Mouse (Mus musculus) hindbrain, embryonic 13.5 days (tissue): Measurements from ENCODE around the gene Mylk4. TPM values are rescaled to one million over a fixed set of nuclear protein-coding genes. Genes with fewer than 3 reads are reported as not detected.

Experiments used
- ATAC-seq: fragments of 200-750 bp; cut with Nextera tagmentation; 2 replicates; pipeline ENCODE4 v1.8.0; 2017; ENCODE audit warnings: moderate TSS enrichment; ENCODE audit not compliant: low FRiP score
- H3K27ac ChIP-seq: fragments of 300-500 bp; sonication (generic); 2 replicates; pipeline ENCODE4 v1.5.1; 2015; ENCODE audit warnings: inconsistent platforms, mild to moderate bottlenecking, moderate library complexity
- H3K27me3 ChIP-seq: fragments of 300-500 bp; sonication (generic); 2 replicates; pipeline ENCODE4 v1.6.1; 2015; ENCODE audit warnings: mild to moderate bottlenecking, inconsistent platforms
- H3K36me3 ChIP-seq: fragments of 300-500 bp; sonication (generic); 2 replicates; pipeline ENCODE4 v1.6.1; 2015; ENCODE audit warnings: mild to moderate bottlenecking, inconsistent platforms
- H3K4me1 ChIP-seq: fragments of 300-500 bp; sonication (generic); replicated peaks from 2 replicates; pipeline ENCODE4 v1.6.1; 2015; ENCODE audit warnings: inconsistent platforms
- H3K4me2 ChIP-seq: fragments of 300-500 bp; sonication (generic); 2 replicates; pipeline ENCODE4 v1.6.1; 2015; ENCODE audit warnings: inconsistent platforms, mild to moderate bottlenecking, moderate library complexity
- H3K4me3 ChIP-seq: fragments of 300-500 bp; sonication (generic); 2 replicates; pipeline ENCODE4 v1.5.1; 2015; ENCODE audit warnings: mild to moderate bottlenecking, inconsistent platforms
- H3K9ac ChIP-seq: fragments of 300-500 bp; sonication (generic); 2 replicates; pipeline ENCODE4 v1.6.1; 2015; ENCODE audit warnings: mild to moderate bottlenecking, inconsistent platforms
- H3K9me3 ChIP-seq: fragments of 300-500 bp; sonication (generic); 2 replicates; pipeline ENCODE4 v1.6.1; 2016; ENCODE audit warnings: inconsistent platforms
- WGBS: fragments of 180-500 bp; shearing (Covaris S2); methylation state at CpG from one replicate; pipeline ENCODE4 v1.1.7; 2015; 5-methylcytosine and 5-hydroxymethylcytosine counted together
- polyA plus RNA-seq: library from polyadenylated mRNA; unstranded; fragments of >200 nt; fragmentation: Nextera tagmentation; extraction: Ambion mirVana; gene quantifications from 2 replicates; pipeline ENCODE4 v1.2.1, GENCODE M21; 2015

Mylk4 gene
- 0.05 TPM in 1 of 2 replicates, not detected in the other for polyA plus RNA-seq

DNA sequence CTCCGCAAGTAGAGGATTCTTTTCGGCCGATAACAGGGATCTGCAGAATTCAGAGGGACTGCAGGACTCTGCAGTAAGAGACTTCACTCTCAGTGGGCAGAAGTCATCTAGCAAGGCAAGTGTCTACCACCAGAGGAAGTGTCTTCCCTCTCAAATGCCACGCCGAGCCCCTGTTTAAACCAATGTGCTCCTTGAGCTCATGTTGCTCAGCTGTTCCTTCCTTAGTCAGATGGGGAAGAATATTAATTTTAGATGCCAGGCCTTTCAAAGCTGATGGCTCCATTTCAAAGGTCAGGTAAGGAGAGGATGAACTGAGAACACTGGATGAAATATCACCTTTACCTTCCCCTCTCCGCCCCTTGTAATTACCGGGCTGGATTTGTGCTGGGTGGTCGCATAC is at the start of gene Mylk4:
TSS of gene Mylk4 (minus strand) at position 139 of the 400 bp plus-strand sequence.
- no peaks in the 10 kb centered on the region for H3K36me3 ChIP-seq
- H3K4me1 ChIP-seq, result no peaks in the 10 kb centered on the region
- 84% methylated on average over 8 of the region's 8 CpGs for WGBS
- no peak for ATAC-seq
- H3K9me3 ChIP-seq, result no peaks in the 10 kb centered on the region
- no peak within 1 kb of the TSS for H3K27ac ChIP-seq
- no peak within 1 kb of the TSS for H3K4me3 ChIP-seq
- no peak within 1 kb of the TSS for H3K9ac ChIP-seq
- no peaks in the 10 kb centered on the region for H3K27me3 ChIP-seq
- no peak within 1 kb of the TSS for H3K4me2 ChIP-seq

DNA sequence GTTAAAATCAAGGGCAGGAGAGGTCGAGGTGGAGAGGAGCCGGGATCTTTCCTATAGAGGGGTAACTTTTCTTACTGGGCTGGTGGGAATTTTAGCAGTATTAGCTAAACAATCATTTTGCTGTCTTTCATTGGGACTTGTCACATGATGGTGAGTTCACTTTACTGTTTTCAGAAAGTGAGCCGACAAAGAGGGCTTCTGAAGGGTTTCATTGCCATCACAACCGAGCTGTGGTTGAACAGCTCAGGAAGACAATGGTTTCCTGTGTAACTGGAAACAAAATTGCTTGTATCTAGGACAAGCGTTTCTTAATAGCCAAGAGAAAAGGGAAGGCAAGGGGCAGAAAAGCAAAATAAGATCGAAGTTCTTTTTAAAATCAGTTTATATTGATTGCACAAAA is 49.5 kb upstream of the Mylk4 start:
- H3K36me3 ChIP-seq, result no peaks in the 10 kb centered on the region
- H3K4me3 ChIP-seq, result no peak overlapping the region
- WGBS, result 72% methylated on average over 6 of the region's 6 CpGs
- H3K27me3 ChIP-seq, result no peaks in the 10 kb centered on the region
- ATAC-seq, result no peak
- no peak overlapping the region for H3K4me2 ChIP-seq
- no peaks in the 10 kb centered on the region; the same call in 1 of the 2 replicates for H3K4me1 ChIP-seq
- H3K27ac ChIP-seq, result no peak overlapping the region
- H3K9ac ChIP-seq, result no peak overlapping the region
- no peaks in the 10 kb centered on the region for H3K9me3 ChIP-seq

DNA sequence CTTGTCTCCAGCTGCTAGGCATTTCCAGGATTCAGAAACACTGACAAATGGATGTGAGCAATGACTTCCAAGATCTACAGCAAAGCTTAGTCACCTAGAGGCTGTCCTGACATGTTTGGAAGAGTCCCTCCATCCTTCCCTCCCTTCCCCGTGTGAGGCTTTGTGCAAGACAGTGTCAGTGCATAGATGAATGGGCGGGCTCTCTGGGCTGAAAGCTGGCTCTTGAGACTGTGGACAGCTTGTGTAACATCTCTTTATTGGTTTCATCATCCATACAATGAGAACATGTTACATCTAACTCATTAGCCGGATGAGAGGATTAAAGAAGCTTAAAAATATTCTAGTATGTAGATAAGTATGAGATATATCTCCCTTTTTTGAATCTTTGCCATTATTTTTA is 49.0 kb upstream of the Mylk4 start:
- no peak for ATAC-seq
- Histone ChIP-seq H3K4me1 (no peaks in the 10 kb centered on the region; the same call in 1 of the 2 replicates), H3K27ac (no peak overlapping the region), H3K9me3 (no peaks in the 10 kb centered on the region), H3K27me3 (no peaks in the 10 kb centered on the region), H3K9ac (no peak overlapping the region), H3K4me3 (no peak overlapping the region), H3K36me3 (no peaks in the 10 kb centered on the region), H3K4me2 (no peak overlapping the region)
- WGBS, result 76% methylated on average over 3 of the region's 3 CpGs

DNA sequence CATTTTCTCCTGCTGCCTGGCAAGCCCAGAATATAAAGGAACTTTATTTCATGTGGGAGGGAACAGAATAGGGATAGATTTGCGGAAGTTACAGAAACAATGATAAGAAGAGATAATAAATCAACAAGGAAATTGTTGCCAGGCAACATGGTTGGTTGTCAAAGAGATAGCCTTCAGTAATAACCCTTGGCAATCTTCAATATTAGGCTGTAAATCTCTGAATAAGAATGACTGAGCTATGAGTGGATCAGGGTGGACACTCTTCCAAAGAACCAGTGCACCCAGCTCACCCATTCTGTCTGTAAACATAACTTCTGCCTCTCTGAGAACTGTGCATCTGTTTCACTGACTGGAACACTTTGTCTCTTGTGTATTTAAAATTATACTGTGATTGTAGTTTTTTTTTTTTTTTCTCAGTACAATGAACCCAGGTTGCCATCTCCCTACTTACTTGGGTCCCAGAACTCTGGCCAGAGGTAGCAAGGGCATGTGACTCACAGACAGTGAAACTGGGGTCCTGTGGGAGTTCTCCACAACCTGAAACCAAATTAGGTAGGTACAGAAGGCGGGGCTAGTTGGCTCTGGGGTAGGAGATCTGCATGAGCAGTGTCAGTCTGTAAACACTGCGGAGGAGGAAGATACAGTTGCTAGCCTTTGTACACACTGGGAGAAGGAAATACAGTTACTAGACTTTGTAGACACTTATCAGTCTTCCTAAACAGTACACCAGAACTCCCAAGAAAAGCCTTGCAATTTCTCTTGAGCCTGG is 47.9 kb upstream of the Mylk4 start:
- no peak overlapping the region for H3K4me2 ChIP-seq
- H3K9me3 ChIP-seq, result no peaks in the 10 kb centered on the region
- no peaks in the 10 kb centered on the region; the same call in 1 of the 2 replicates for H3K4me1 ChIP-seq
- H3K27ac ChIP-seq, result no peak overlapping the region
- H3K9ac ChIP-seq, result no peak overlapping the region
- no peaks in the 10 kb centered on the region for H3K27me3 ChIP-seq
- no peak for ATAC-seq
- no peak overlapping the region for H3K4me3 ChIP-seq
- WGBS, result 81% methylated on average over 3 of the region's 3 CpGs
- H3K36me3 ChIP-seq, result no peaks in the 10 kb centered on the region

DNA sequence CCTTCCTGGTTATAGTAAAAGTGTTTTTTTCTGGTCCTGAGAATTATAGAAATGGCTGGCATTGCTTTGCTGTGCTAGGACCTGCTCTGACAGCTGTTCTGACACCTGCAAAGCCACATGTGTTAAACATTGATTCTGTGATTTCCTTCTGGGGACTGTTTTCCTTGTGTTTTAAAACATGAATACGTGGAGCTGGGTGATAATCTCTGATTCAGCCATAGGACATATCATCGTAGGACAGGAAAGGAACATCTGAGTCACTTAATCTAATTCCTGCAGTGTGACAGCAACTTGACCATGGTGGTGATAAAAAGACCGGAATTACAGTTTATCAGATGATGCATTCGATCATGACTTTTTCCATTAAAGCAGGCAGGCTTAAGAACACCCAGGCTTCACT is 45.1 kb upstream of the Mylk4 start:
- Histone ChIP-seq H3K4me2 (no peak overlapping the region), H3K9me3 (no peaks in the 10 kb centered on the region), H3K4me1 (no peaks in the 10 kb centered on the region; the same call in 1 of the 2 replicates), H3K36me3 (no peaks in the 10 kb centered on the region), H3K9ac (no peak overlapping the region), H3K27ac (no peak overlapping the region), H3K27me3 (no peaks in the 10 kb centered on the region), H3K4me3 (no peak overlapping the region)
- 92% methylated on average over 4 of the region's 4 CpGs for WGBS
- no peak for ATAC-seq

DNA sequence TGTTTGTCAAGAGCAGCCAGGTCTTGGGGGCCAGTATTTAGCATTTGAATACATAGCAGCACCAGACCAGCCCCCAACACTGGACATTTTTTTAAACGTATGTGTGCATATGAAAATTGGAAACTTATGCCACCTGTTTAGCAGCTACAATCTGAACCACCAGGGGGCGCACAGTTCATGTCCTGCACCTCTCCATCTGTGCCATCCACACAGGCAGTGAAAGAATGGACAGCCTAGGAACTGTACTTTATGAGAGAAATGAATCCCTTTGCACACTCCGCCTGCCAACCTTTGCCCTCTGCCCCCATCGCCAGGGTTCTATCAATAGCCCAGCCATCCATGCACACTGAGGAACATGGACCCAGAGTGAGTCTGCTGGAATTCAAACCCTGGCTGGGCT is 44.2 kb upstream of the Mylk4 start:
- no peaks in the 10 kb centered on the region for H3K9me3 ChIP-seq
- H3K36me3 ChIP-seq, result peaks cover 8% of the 10 kb centered on the region
- H3K4me1 ChIP-seq, result no peaks in the 10 kb centered on the region; the same call in 1 of the 2 replicates
- H3K27me3 ChIP-seq, result no peaks in the 10 kb centered on the region
- no peak overlapping the region for H3K27ac ChIP-seq
- no peak for ATAC-seq
- H3K9ac ChIP-seq, result no peak overlapping the region
- 65% methylated on average over 4 of the region's 4 CpGs for WGBS
- no peak overlapping the region for H3K4me2 ChIP-seq
- H3K4me3 ChIP-seq, result no peak overlapping the region

DNA sequence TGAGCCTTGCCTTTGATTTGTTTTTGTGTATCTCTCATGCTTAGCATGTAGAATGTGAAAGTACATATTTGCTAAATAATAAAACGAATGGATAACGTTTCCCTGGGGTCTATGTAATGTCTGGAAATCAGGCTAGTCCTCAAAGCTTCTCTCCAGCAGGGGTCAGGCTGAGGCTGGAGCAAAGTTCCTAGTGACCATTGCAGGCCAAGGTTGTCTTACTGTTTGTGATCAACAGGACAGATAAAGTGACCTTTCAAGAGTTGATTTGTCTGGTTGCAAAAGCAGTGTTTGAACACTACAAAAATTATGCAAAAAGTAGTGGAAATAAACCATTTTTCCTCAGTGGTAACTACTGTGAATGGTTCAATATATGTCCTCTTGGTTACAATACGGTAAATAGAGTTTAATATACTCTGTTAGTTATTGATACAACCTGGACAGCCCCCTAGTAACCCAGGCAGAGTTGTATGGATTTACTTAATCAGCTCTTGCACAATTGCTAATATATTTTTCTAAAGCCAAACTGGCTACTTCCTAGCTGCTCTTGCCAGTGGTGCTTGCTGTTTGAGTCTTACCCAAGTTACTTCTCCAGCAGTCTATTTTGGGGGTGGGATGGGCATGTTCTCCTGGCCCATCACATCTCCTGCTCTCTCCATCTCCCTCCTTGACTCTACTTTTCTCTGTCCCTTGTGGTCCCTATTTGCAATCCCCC is 43.5 kb upstream of the Mylk4 start:
- no peaks in the 10 kb centered on the region for H3K27me3 ChIP-seq
- no peaks in the 10 kb centered on the region; the same call in 1 of the 2 replicates for H3K4me1 ChIP-seq
- H3K36me3 ChIP-seq, result peaks cover 13% of the 10 kb centered on the region
- H3K4me2 ChIP-seq, result no peak overlapping the region
- WGBS, result 80% methylated on average over 3 of the region's 3 CpGs
- H3K9me3 ChIP-seq, result no peaks in the 10 kb centered on the region
- ATAC-seq, result no peak
- H3K27ac ChIP-seq, result no peak overlapping the region
- no peak overlapping the region for H3K9ac ChIP-seq
- no peak overlapping the region for H3K4me3 ChIP-seq

DNA sequence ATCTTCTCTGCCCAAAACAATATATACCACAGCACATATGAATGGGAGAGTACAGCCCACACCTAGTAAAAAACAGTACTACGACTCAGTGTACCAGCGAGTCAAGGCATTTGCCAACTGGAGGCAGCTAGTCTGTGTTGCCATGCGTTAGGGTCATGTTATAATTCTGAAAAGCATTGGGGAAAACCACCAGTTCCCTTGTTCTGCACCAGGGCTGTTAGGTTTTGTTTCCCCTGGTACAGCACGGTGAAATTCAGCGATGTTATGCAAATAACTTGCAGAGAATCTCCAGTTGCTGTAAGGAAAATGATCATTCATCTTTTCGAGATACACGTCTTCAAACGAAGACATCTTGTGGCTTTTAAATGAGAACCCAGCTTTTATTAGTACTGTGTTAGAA is 41.8 kb upstream of the Mylk4 start:
- Histone ChIP-seq H3K9ac (no peak overlapping the region), H3K27me3 (no peaks in the 10 kb centered on the region), H3K4me1 (no peaks in the 10 kb centered on the region), H3K36me3 (peaks cover 28% of the 10 kb centered on the region), H3K9me3 (no peaks in the 10 kb centered on the region), H3K4me2 (no peak overlapping the region), H3K27ac (no peak overlapping the region), H3K4me3 (no peak overlapping the region)
- ATAC-seq, result no peak
- 95% methylated on average over 8 of the region's 8 CpGs for WGBS

DNA sequence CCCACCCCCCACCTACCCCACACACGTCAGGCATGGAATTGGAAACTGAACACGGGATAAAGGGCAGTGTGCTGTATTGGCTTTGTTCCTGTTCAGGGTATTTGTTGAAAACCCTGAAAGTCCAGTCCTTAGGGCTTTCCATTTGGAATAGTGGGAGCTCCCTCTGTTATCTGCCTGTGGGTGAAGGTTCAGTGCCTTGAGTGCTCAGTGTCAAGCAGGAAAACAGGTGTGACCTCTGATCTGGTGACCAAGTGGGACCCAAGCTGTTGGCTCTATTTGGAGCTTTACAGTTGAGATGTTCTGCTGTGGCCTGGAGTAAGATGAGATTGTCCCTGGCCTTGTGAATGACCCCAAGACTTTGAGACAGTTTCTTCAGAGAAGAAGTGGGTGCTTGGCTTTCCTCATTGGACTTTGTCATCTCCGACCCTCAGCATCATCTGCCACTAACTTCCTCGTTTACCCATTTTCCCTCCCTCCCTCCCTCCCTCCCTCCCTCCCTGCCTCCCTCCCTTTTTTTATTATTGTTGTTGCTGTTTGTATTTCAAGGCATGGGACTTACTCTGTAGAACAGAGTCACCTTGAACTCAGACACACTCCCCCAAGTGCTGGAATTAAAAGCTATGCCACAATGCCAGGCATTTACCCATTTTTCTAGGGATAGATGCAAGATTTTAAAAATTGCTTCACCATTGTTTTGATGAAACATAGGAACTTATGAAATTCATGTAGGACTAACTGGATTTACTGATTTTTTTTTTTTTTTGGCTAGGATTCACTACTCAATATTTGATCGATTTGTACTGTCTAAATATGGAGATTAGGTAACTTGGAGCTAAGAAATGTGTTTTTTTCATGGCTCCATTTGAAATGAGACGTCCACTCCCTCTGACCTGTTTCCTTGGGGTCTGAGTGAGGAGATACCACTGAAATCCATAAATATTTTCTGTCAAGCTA is 40.9 kb upstream of the Mylk4 start:
- no peaks in the 10 kb centered on the region for H3K27me3 ChIP-seq
- no peak overlapping the region for H3K4me3 ChIP-seq
- no peak overlapping the region for H3K9ac ChIP-seq
- ATAC-seq, result no peak
- H3K9me3 ChIP-seq, result no peaks in the 10 kb centered on the region
- no peaks in the 10 kb centered on the region for H3K4me1 ChIP-seq
- WGBS, result 83% methylated on average over 6 of the region's 6 CpGs
- peaks cover 37% of the 10 kb centered on the region for H3K36me3 ChIP-seq
- H3K27ac ChIP-seq, result no peak overlapping the region
- no peak overlapping the region for H3K4me2 ChIP-seq

DNA sequence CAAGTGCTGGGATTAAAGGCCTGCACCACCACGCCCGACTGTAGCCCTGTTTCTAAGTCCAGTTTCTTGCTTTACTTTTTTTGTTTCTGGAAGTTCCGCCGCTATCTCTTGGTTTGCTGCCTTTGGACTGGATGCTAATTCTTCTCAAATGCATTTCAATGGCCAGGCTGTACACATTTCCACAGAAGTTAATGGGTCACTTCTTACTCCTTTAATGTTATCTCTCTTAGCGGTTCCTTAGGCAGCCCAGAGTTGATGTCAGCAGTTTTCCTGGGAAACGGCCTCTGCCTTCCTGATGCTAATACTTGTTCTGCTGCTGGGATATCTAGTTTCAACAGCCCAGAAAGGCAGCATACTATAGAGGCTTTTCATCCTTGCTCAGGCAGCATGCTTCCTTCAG is 39.4 kb upstream of the Mylk4 start:
- no peak overlapping the region for H3K27ac ChIP-seq
- no peaks in the 10 kb centered on the region for H3K9me3 ChIP-seq
- 84% methylated on average over 6 of the region's 6 CpGs for WGBS
- no peak for ATAC-seq
- H3K4me3 ChIP-seq, result no peak overlapping the region
- H3K9ac ChIP-seq, result no peak overlapping the region
- no peak overlapping the region for H3K4me2 ChIP-seq
- H3K36me3 ChIP-seq, result peaks cover 51% of the 10 kb centered on the region
- no peaks in the 10 kb centered on the region for H3K4me1 ChIP-seq
- no peaks in the 10 kb centered on the region for H3K27me3 ChIP-seq

DNA sequence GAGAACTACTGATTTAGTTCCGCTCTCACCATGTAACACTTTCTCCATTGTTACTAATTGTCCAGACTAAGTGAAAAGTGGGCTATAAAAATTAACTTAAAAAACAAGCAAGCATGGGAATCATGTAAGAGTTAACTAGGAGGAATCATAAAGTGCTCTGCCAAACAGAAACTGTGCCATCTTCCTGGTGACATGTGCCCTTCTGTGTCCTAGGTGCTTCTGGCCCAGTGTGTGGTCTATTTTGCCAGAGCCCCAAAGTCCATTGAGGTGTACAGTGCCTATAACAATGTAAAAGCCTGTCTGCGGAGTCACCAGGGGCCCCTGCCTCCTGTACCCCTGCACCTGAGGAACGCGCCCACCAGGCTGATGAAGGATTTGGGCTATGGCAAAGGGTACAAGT is 37.9 kb upstream of the Mylk4 start:
- no peaks in the 10 kb centered on the region for H3K27me3 ChIP-seq
- no peak overlapping the region for H3K4me2 ChIP-seq
- no peak overlapping the region for H3K27ac ChIP-seq
- no peaks in the 10 kb centered on the region for H3K9me3 ChIP-seq
- no peaks in the 10 kb centered on the region for H3K4me1 ChIP-seq
- 95% methylated on average over 4 of the region's 4 CpGs for WGBS
- ATAC-seq, result no peak
- H3K4me3 ChIP-seq, result no peak overlapping the region
- no peak overlapping the region for H3K9ac ChIP-seq
- H3K36me3 ChIP-seq, result peaks cover 62% of the 10 kb centered on the region

DNA sequence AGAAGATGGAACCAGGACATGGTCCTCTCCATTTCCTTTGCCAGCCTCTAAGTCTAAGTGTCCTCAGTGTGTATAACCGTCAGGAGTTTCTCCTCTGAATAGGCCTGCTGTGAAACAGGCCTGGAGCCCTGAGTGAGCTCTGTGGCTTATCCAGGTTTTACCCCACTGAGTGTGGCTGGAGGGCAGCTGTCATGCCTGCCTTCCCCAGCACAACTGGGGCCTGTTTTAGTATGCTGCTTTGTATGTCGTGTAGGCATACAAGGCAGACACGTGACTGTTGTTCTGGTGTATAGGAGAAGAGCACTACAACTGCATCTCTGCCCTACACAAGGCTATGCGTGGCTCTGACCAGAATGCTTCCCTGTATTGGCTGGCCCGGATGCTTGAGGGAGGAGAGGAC is 36.2 kb upstream of the Mylk4 start:
- 92% methylated on average over 5 of the region's 5 CpGs for WGBS
- H3K36me3 ChIP-seq, result peaks cover 76% of the 10 kb centered on the region

More for the DNA sequence above, 36.2 kb upstream of the Mylk4 start:
- ATAC-seq, result no peak
- Histone ChIP-seq H3K4me2 (no peak overlapping the region), H3K4me3 (no peak overlapping the region), H3K9me3 (no peaks in the 10 kb centered on the region), H3K9ac (no peak overlapping the region), H3K27me3 (no peaks in the 10 kb centered on the region), H3K4me1 (no peaks in the 10 kb centered on the region), H3K27ac (no peak overlapping the region)
